Mouse (Mus musculus) T-helper 17 cell (primary cell): ENCODE data around the gene Bola2.
"Not testable (repeated sequence)": the region's sequence is repeated elsewhere in the genome, so short reads cannot be mapped to it uniquely, and the experiment has no call there.

Source experiments
- in situ Hi-C, 2 experiments: fragments of 300-600 bp; cut with MboI, MseI; formaldehyde crosslinking; loops; 1 replicate in 1 of 2; 2 replicates in 1 of 2; pipeline ENCODE4 v1.15.1; 2025; ENCODE audit warnings: high pct_unique_total_duplicates in 2 of 2

Bola2 gene

GRCm38 (mm10) chr7:126707442-126708174 lies 12.4 kb downstream of the Bola2 start, which contains the start of gene Coro1a:
Gene Coro1a, minus strand, starts transcription at chr7:126707787.
- in situ Hi-C loops: no loop called here

GRCm38 (mm10) chr7:126708175-126708952 lies 13.2 kb downstream of the Bola2 start:
- in situ Hi-C loops: no loop called here

- in situ Hi-C loops: no loop called here
These were observed 15.1 kb downstream of the Bola2 start for GRCm38 (mm10) chr7:126710266-126710665.

- in situ Hi-C loops: no loop called here
These were observed 16.7 kb downstream of the Bola2 start for GRCm38 (mm10) chr7:126711910-126712309.

- in situ Hi-C loops: no loop called here
These were observed 20.5 kb downstream of the Bola2 start for GRCm38 (mm10) chr7:126715679-126716078.

GRCm38 (mm10) chr7:126717566-126717965 lies 22.4 kb downstream of the Bola2 start:
- in situ Hi-C loops: no loop called here

- in situ Hi-C loops: no loop called here
These were observed 23.7 kb downstream of the Bola2 start for GRCm38 (mm10) chr7:126718787-126719337.

- in situ Hi-C loops: no loop called here
These were observed 26.4 kb downstream of the Bola2 start for GRCm38 (mm10) chr7:126721635-126722034.

- in situ Hi-C loops: no loop called here
These were observed 29.9 kb downstream of the Bola2 start for GRCm38 (mm10) chr7:126725077-126725476.

GRCm38 (mm10) chr7:126725667-126726066 lies 30.5 kb downstream of the Bola2 start:
- in situ Hi-C loops: no loop called here

GRCm38 (mm10) chr7:126730256-126730789 lies 35.1 kb downstream of the Bola2 start:
- in situ Hi-C loops: not testable (repeated sequence)

GRCm38 (mm10) chr7:126736122-126736521 lies 40.9 kb downstream of the Bola2 start:
- in situ Hi-C loops: no loop called here

GRCm38 (mm10) chr7:126739551-126739950 lies 44.4 kb downstream of the Bola2 start:
- in situ Hi-C loops: no loop called here

- in situ Hi-C loops: no loop called here
These were observed 45.0 kb downstream of the Bola2 start for GRCm38 (mm10) chr7:126740132-126740735.

GRCm38 (mm10) chr7:126740977-126741376 lies 45.8 kb downstream of the Bola2 start:
- in situ Hi-C loops: no loop called here

GRCm38 (mm10) chr7:126741452-126741851 lies 46.3 kb downstream of the Bola2 start:
- in situ Hi-C loops: no loop called here

GRCm38 (mm10) chr7:126741964-126742482 lies 46.8 kb downstream of the Bola2 start:
- in situ Hi-C loops: no loop called here

- in situ Hi-C loops: no loop called here
These were observed 50.9 kb downstream of the Bola2 start for GRCm38 (mm10) chr7:126746066-126746465.

- in situ Hi-C loops: no loop called here
These were observed 51.6 kb downstream of the Bola2 start for GRCm38 (mm10) chr7:126746798-126747197.

- in situ Hi-C loops: no loop called here
These were observed 53.6 kb downstream of the Bola2 start for GRCm38 (mm10) chr7:126748824-126749223.
